Mouse (Mus musculus) liver, adult 2 months (tissue): ENCODE data around the gene Fam102b.

Source experiments
- CTCF ChIP-seq: fragments of 200-500 bp; IDR thresholded peaks from 2 replicates; pipeline ENCODE4 v1.5.1; 2011; ENCODE audit warnings: low read depth, low read length, control low read depth
- POLR2A ChIP-seq: fragments of 200-500 bp; IDR thresholded peaks from 2 replicates; pipeline ENCODE4 v1.6.1; 2011; ENCODE audit warnings: low read length, control low read depth; ENCODE audit not compliant: insufficient read depth; ENCODE audit errors: extremely low read depth

- TF ChIP-seq CTCF = no peak
- no peak for TF ChIP-seq POLR2A
These were observed 35.0 kb upstream of the Fam102b start for GRCm38 (mm10) chr3:109062391-109062790.
